Mouse (Mus musculus) lung, embryonic 15.5 days (tissue): ENCODE results near the gene Ptger1. TPM values are rescaled to one million over a fixed set of nuclear protein-coding genes. Genes with fewer than 3 reads are reported as not detected.
A peak's percentile ranks its signal among the peaks of the same experiment; 100 is the strongest.

Experiments
- ATAC-seq: fragments of 200-750 bp; cut with Nextera tagmentation; 2 replicates; pipeline ENCODE4 v1.8.0; 2017; ENCODE audit warnings: moderate number of reproducible peaks, borderline replicate concordance; ENCODE audit not compliant: low FRiP score, low TSS enrichment; ENCODE audit errors: extremely low read depth
- H3K27ac ChIP-seq: fragments of 300-500 bp; sonication (generic); 2 replicates; pipeline ENCODE4 v1.5.1; 2015; ENCODE audit warnings: moderate library complexity, mild to moderate bottlenecking, inconsistent platforms
- H3K27me3 ChIP-seq: fragments of 300-500 bp; sonication (generic); 2 replicates; pipeline ENCODE4 v1.6.1; 2015; ENCODE audit warnings: inconsistent platforms
- H3K36me3 ChIP-seq: fragments of 300-500 bp; sonication (generic); 2 replicates; pipeline ENCODE4 v1.6.1; 2015; ENCODE audit warnings: inconsistent platforms
- H3K4me1 ChIP-seq: fragments of 300-500 bp; sonication (generic); 2 replicates; pipeline ENCODE4 v1.6.1; 2015; ENCODE audit warnings: inconsistent platforms
- H3K4me2 ChIP-seq: fragments of 300-500 bp; sonication (generic); 2 replicates; pipeline ENCODE4 v1.6.1; 2015; ENCODE audit warnings: inconsistent platforms, mild to moderate bottlenecking, moderate library complexity
- H3K4me3 ChIP-seq: fragments of 300-500 bp; sonication (generic); 2 replicates; pipeline ENCODE4 v1.5.1; 2015; ENCODE audit warnings: mild to moderate bottlenecking, inconsistent platforms
- H3K9ac ChIP-seq: fragments of 300-500 bp; sonication (generic); 2 replicates; pipeline ENCODE4 v1.6.1; 2015; ENCODE audit warnings: inconsistent platforms
- H3K9me3 ChIP-seq: fragments of 300-500 bp; sonication (generic); 2 replicates; pipeline ENCODE4 v1.6.1; 2016; ENCODE audit warnings: inconsistent platforms
- WGBS: fragments of 180-500 bp; shearing (Covaris S2); methylation state at CpG from one replicate; pipeline ENCODE4 v1.1.7; 2015; 5-methylcytosine and 5-hydroxymethylcytosine counted together
- polyA plus RNA-seq: library from polyadenylated mRNA; unstranded; fragments of >200 nt; fragmentation: Nextera tagmentation; extraction: Ambion mirVana; gene quantifications from 2 replicates; pipeline ENCODE4 v1.2.1, GENCODE M21; 2015

Ptger1 gene
- polyA plus RNA-seq, 1 experiment from 2014 or later = 1.2 TPM

DNA sequence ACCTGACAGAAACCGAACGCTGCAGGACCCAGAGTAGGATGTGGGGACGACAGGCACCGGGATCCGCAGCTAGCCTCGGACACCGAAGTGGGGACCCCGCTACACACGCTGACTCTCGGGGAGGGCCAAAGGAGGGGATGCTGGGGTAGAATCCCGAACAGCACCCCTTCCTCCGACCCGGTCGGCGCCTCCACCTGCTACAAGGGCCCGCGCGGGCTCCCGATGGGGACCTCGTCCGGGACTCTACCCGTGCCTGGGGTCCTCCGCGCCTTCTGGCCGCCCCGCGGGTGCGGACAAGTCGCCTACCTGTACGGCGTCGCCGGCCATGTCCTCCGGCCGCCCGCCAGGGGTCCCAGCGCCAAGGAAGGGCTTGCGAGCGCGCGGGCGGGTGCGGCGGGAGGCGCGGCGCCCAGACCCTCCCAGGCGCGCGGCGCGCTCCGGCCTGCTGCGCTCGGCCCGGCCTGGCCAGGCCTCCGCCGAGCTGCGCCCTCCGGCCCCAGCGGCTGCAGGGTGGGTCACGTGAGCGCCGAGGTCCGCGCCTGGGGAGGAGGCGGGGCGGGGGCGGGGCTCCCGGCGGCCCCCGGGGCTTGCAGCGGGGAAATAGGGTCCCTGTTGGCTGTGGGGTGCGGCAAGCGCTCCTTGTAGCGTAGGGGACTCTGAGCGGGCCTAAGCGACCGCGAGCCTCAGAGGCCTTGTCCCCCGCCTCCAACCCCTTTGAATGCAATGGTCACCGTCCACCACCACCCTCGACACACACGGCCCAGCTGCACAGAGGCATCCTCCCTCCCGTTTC, 32.4 kb downstream of the Ptger1 start, which contains the start of gene Pkn1:
Gene Pkn1 (minus strand): TSS at position 519 of the 793 bp plus-strand sequence.
- WGBS = under 1% methylated on average over 81 of the region's 85 CpGs
- H3K27me3 ChIP-seq = no peaks in the 10 kb centered on the region
- H3K27ac ChIP-seq = peak within 1 kb of the TSS; percentile 89
- H3K36me3 ChIP-seq = no peaks in the 10 kb centered on the region
- no peaks in the 10 kb centered on the region for H3K9me3 ChIP-seq
- H3K9ac ChIP-seq = peak within 1 kb of the TSS; percentile 96
- peak within 1 kb of the TSS; percentile 94 for H3K4me2 ChIP-seq
- peak; percentile 94 for ATAC-seq
- peak within 1 kb of the TSS; percentile 85 for H3K4me3 ChIP-seq
- peaks cover 47% of the 10 kb centered on the region for H3K4me1 ChIP-seq

DNA sequence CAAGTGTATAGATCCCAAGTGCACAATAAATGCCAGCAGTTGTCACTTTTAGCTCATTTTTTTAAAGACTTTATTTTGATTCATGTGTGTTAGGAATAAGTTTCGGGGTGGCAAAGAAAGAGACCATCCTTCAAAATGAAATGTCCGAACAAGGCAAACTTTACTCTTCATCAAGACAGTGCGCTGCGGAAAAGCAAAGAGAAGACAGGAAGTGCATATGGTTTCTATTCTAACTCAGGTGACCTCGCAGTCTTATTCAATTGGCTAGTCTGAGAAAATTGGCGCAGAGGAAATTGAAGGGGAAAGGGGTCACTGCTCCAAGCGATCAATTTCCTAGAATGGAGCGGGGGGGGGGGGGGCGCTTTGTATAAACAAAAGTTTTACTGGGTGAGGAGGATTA, 33.1 kb downstream of the Ptger1 start:
- Histone ChIP-seq H3K36me3 (no peaks in the 10 kb centered on the region), H3K9me3 (no peaks in the 10 kb centered on the region), H3K27me3 (no peaks in the 10 kb centered on the region), H3K4me2 (peak overlapping the region; percentile 94), H3K4me3 (peak overlapping the region; percentile 85), H3K4me1 (peaks cover 40% of the 10 kb centered on the region), H3K27ac (peak overlapping the region; percentile 89), H3K9ac (peak overlapping the region; percentile 96)
- WGBS = 22% methylated on average over 9 of the region's 9 CpGs
- no peak for ATAC-seq

DNA sequence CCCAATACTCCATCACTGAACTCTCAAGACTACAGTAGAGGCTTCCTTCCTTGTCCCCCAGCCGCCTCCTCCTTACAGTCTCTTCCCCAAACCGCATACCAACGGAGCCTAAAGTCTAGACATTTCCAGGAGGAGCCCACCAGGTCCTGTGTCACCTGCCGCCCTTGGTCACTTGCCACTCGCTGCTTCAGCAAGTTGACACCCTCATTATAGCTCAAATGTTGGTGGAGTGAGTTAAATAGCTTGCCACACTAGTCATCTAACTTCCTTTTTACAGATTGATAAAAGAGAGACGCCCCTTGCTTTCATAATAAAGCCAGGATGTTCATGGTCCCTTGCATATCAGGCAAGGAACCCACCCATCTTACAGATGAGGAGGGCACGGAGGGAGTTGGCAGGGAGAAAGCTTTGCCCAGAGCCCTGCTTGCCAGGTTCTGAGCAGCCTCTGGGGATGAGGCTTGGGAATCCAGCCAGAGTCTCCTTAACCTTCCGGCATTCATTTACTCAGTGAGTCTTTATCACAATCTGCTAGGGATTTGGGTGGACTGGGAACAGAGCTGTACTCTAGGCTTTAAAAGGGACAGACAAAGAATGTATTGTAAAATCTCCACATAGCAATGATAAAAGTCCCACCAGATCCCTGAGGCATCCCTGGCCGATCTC, 34.1 kb downstream of the Ptger1 start:
- Histone ChIP-seq H3K9me3 (no peaks in the 10 kb centered on the region), H3K4me3 (no peak overlapping the region), H3K4me2 (no peak overlapping the region), H3K27me3 (no peaks in the 10 kb centered on the region), H3K27ac (no peak overlapping the region), H3K9ac (no peak overlapping the region), H3K4me1 (peaks cover 34% of the 10 kb centered on the region), H3K36me3 (no peaks in the 10 kb centered on the region)
- WGBS = 67% methylated on average over 9 of the region's 9 CpGs
- no peak for ATAC-seq

DNA sequence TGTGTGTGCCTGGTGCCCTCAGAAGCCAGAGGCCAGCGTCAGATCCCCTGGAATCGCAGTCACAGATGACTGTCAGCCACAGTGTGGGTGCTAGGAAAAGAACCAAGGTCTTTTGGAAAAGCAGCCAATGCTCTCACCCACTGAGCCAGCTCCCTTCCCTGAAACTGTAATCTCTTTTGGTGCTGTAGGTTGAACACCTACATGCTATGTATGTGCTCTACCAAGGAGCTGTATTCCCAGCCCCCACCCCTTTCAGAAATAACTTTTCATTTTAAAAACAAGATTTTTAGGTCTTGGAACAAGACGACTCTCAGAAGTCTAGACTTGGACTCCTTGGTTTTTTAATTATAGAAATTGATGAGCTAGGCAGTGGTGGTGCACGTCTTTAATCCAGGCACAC, 36.9 kb downstream of the Ptger1 start:
- Histone ChIP-seq H3K4me3 (no peak overlapping the region), H3K4me2 (no peak overlapping the region), H3K27ac (no peak overlapping the region), H3K36me3 (no peaks in the 10 kb centered on the region), H3K9ac (no peak overlapping the region), H3K27me3 (no peaks in the 10 kb centered on the region), H3K4me1 (peaks cover 13% of the 10 kb centered on the region; the same call in 1 of the 2 replicates), H3K9me3 (no peaks in the 10 kb centered on the region)
- WGBS = 72% methylated on average over 4 of the region's 4 CpGs
- ATAC-seq = no peak

DNA sequence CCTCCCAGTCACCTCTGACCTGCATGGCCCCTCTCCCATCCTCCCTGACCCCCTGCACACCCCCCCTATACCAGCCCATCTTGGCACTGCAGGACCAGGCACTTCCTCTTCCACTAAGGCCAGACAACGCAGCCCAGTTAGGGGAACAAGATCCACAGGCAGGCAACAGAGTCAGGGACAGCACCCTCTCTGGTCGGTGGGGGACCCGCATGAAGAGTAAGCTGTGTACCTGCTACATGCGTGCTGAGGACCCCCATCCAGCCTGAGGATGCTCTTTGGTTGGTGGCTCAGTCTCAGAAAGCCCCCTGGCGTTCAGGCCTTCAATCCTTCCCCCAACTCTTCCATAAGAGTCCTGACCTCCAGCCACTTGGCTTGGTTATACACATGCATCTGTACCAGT, 39.9 kb downstream of the Ptger1 start:
- 50% methylated on average over 5 of the region's 5 CpGs for WGBS
- no peak overlapping the region for H3K9ac ChIP-seq

DNA sequence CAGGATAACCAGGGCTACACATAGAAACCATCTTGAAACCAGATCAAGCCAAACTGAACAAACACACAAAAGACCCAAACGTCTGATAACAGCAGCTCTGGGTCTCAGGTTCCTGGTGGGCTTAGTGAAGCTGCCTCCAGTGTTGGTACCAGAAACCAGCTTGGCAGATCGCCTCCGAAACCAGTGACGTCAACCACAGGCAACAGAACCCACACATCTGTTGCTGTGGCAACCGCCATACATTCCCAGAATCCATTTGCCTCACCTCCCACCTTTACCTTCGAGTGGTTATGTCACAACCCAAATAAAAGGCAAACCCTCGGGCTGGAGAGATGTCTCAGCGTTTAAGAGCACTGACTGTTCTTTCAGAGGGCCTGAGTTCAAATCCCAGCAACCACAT, 41.1 kb downstream of the Ptger1 start:
- no peak overlapping the region for H3K4me2 ChIP-seq
- H3K9me3 ChIP-seq = no peaks in the 10 kb centered on the region
- H3K4me1 ChIP-seq = no peaks in the 10 kb centered on the region
- H3K27me3 ChIP-seq = no peaks in the 10 kb centered on the region
- no peak overlapping the region for H3K4me3 ChIP-seq
- 63% methylated on average over 8 of the region's 8 CpGs for WGBS
- H3K9ac ChIP-seq = no peak overlapping the region
- no peak overlapping the region for H3K27ac ChIP-seq
- no peaks in the 10 kb centered on the region for H3K36me3 ChIP-seq
- ATAC-seq = no peak

More for the DNA sequence above, 39.9 kb downstream of the Ptger1 start:
- no peak for ATAC-seq
- Histone ChIP-seq H3K4me3 (no peak overlapping the region), H3K9me3 (no peaks in the 10 kb centered on the region), H3K36me3 (no peaks in the 10 kb centered on the region), H3K27ac (no peak overlapping the region), H3K4me2 (no peak overlapping the region), H3K27me3 (no peaks in the 10 kb centered on the region), H3K4me1 (no peaks in the 10 kb centered on the region)

DNA sequence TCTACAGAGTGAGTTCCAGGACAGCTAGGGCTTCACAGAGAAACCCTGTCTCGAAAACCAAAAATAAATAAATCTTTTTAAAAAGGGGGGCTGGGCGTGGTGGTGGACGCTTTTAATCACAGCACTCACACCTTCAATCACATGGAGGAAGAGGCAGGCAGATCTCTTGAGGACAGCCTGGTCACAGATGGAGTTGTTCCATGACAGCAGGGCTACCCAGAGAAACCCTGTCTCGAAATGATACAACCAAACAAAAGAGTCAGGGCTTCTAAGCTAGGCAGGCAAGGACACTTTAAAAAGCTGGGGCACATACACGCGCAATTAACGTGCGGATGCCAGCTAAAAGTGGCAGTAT, 48.2 kb downstream of the Ptger1 start:
- peaks cover 5% of the 10 kb centered on the region for H3K36me3 ChIP-seq
- peak overlapping the region; percentile 75 for H3K4me3 ChIP-seq
- H3K4me2 ChIP-seq = peak overlapping the region; percentile 49
- no peaks in the 10 kb centered on the region for H3K9me3 ChIP-seq
- H3K27ac ChIP-seq = no peak overlapping the region
- 15% methylated on average over 8 of the region's 8 CpGs for WGBS
- H3K4me1 ChIP-seq = peaks cover 17% of the 10 kb centered on the region
- no peak overlapping the region for H3K9ac ChIP-seq
- H3K27me3 ChIP-seq = no peaks in the 10 kb centered on the region
- ATAC-seq = no peak

DNA sequence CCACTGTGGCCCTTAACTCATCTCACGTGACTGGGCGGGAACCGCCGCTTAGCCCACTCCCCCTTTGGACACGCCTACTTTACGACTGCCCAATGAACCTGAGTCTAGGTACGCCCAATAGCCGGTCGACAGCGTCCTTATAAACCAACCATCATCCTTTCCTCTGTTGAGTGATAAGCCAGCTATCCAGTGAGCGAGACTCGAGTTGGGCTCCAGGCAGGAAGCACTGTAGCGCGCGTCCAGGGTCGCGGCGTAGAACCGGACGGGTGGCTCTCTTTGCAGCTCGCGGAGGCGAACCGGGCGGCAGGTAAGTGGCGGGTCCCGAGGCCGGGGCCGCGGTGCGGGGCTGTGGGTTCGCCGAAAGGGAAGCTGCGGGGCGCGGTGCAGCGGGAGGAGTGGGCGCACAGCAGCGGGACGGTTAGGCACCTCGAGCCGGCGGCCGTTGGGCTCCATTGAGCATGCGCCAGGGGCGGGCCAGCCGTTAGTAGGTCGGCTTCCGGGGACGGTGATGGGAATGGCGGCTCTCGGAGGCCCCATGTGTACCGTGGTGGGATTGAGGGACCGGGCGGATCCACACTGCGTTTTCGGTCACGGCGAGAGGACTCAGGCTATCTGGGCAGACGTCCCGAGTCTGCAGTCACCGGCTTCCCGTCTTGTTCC, 48.7 kb downstream of the Ptger1 start, which contains the start of gene Ddx39:
Gene Ddx39 (plus strand): TSS at position 147 of the 660 bp plus-strand sequence.
- ATAC-seq = peak; percentile 99
- peak within 1 kb of the TSS; percentile 80 for H3K4me2 ChIP-seq
- peak within 1 kb of the TSS; percentile 92 for H3K27ac ChIP-seq
- H3K9me3 ChIP-seq = no peaks in the 10 kb centered on the region
- no peaks in the 10 kb centered on the region for H3K27me3 ChIP-seq
- H3K4me3 ChIP-seq = peak within 1 kb of the TSS; percentile 75
- peaks cover 17% of the 10 kb centered on the region for H3K4me1 ChIP-seq
- peak within 1 kb of the TSS; percentile 81 for H3K9ac ChIP-seq
- WGBS = under 1% methylated on average over 63 of the region's 63 CpGs
- peaks cover 9% of the 10 kb centered on the region for H3K36me3 ChIP-seq

DNA sequence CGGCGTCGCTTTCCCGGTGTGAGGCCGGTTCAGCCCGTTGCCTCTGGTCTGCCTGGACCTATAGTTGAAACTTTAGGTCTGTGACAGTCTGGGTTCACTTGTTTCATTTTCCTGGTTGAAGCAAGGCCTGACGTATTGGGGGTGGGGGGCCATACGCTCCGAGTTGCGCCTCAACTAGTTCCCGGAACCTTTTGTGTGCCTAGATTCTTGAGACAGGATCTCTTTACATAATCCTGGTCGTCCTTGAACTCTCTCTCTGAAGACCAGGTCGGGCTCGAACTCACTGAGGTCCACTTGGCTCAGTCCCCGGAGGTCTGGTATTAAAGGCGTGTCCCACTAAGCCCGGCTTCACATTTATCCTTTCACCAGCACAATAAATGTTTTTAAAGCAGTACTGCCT, 49.3 kb downstream of the Ptger1 start:
- Histone ChIP-seq H3K9me3 (no peaks in the 10 kb centered on the region), H3K4me3 (peak overlapping the region; percentile 75), H3K27me3 (no peaks in the 10 kb centered on the region), H3K36me3 (peaks cover 15% of the 10 kb centered on the region), H3K4me1 (peaks cover 17% of the 10 kb centered on the region), H3K27ac (peak overlapping the region; percentile 92), H3K9ac (peak overlapping the region; percentile 81), H3K4me2 (peak overlapping the region; percentile 80)
- under 1% methylated on average over 17 of the region's 17 CpGs for WGBS
- no peak for ATAC-seq

DNA sequence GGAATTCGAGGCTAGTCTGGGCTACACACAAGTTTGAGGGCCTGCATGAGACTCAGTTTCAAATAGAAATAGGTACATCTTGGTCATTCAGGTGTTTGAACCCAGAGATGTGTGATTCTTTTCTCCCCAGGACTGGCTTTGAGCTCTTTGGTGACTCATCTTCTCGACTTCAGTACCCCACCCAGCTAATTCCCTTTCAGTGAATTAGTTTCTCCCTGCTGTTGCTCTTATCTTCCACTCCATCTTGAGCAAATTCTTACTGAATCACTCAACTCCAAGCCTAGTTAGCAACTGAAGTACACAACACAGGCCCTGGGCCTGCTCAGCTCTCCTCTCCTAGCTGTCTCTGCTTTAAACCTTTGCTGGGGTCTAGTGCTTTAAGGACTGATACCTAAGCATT, 50.1 kb downstream of the Ptger1 start:
- H3K9ac ChIP-seq = 0 out of 2 replicates have a peak overlapping the region, but pooled peaks have one; percentile 5
- H3K4me1 ChIP-seq = peaks cover 17% of the 10 kb centered on the region
- no peaks in the 10 kb centered on the region for H3K27me3 ChIP-seq
- no peak for ATAC-seq
- no peaks in the 10 kb centered on the region for H3K9me3 ChIP-seq
- H3K27ac ChIP-seq = no peak overlapping the region
- peak overlapping the region; percentile 75 for H3K4me3 ChIP-seq
- WGBS = 45% methylated on average over 2 of the region's 2 CpGs
- peaks cover 23% of the 10 kb centered on the region for H3K36me3 ChIP-seq
- H3K4me2 ChIP-seq = peak overlapping the region; percentile 80

DNA sequence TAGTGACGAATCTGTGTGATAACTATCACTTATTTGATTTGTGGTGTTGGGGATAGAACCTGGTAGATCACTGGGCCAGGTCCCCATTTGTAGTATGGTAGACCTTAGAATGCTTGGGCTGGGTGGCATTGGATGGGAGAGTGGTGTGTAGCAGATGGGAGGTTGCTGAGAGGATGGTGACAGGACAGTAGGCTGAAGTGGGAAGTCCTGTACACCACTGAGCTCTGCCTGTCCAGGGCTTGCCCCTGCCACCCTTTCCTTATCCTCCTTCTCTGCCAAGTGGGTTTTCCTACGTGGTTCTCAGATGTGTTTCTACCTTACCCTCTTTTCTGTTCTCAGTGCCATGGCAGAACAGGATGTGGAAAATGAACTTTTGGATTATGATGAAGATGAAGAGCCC, 52.6 kb downstream of the Ptger1 start:
- peaks cover 48% of the 10 kb centered on the region for H3K36me3 ChIP-seq
- H3K4me1 ChIP-seq = peaks cover 17% of the 10 kb centered on the region
- no peak for ATAC-seq
- H3K27ac ChIP-seq = no peak overlapping the region
- H3K27me3 ChIP-seq = no peaks in the 10 kb centered on the region
- no peak overlapping the region for H3K4me2 ChIP-seq
- H3K9me3 ChIP-seq = no peaks in the 10 kb centered on the region
- no peak overlapping the region for H3K4me3 ChIP-seq
- H3K9ac ChIP-seq = no peak overlapping the region
- 76% methylated on average over 2 of the region's 2 CpGs for WGBS

DNA sequence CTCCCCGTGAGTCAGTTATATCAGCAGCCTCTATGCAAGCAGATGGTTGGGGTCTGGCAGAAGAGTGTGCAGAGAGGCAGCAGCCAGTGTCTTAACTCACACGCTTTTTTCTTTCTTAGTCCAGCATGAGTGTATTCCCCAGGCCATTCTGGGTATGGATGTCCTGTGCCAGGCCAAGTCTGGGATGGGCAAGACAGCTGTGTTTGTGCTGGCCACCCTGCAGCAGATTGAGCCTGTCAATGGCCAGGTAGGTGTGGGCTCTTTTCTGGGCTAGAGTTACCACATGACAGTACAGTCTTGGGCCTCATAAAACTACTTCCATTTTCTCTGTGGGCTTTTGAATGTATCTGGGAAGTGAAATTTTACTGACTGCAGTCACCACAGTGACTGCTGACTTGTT, 53.2 kb downstream of the Ptger1 start:
- H3K4me2 ChIP-seq = no peak overlapping the region
- no peak overlapping the region for H3K9ac ChIP-seq
- ATAC-seq = no peak
- H3K27ac ChIP-seq = no peak overlapping the region
- peaks cover 54% of the 10 kb centered on the region for H3K36me3 ChIP-seq
- H3K4me3 ChIP-seq = no peak overlapping the region
- 87% methylated on average over 2 of the region's 2 CpGs for WGBS
- H3K4me1 ChIP-seq = peaks cover 17% of the 10 kb centered on the region
- H3K9me3 ChIP-seq = no peaks in the 10 kb centered on the region
- H3K27me3 ChIP-seq = no peaks in the 10 kb centered on the region
